Mouse (Mus musculus): Measurements from ENCODE around the gene Dusp22.

Gene Dusp22

DNA sequence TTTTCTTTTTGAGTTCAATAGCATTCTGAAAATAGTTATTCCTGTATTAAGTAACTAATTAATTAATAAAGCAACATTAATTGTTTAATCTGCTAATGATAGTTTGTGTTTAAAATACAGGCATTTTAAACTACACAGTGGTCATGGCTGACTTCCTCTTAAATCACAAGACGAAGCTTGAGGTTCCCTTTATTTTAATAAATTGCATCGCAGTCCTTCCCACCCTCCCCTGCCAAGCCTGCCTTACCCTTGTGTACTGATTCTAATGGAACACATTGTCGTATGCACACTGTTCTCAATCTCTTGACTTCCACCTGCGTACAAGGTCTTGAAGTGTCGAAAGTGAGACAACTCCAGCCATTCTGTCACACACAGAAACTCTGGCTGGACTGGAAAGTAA, 14.1 kb downstream of the Dusp22 start:
- DNase-seq: no peak

DNA sequence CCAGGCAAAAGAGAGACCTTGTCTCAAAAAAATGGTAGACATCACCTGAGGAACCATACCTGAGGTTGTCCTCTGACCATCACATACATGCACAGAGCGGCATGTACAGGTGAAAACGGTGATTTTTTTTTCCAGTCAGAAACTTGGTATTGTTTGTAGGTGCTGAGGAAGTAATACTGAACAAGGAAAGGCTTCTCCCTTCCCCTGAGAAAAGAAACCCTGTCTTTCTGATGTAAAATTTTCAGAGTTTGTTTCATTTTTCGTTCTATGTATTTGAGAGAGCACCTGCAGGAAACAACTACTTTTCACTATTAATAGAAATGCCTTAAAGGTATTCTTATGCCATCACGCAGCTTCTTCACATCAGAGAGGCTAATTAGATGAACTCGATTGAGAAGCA, 19.0 kb downstream of the Dusp22 start:
- no peak for DNase-seq

DNA sequence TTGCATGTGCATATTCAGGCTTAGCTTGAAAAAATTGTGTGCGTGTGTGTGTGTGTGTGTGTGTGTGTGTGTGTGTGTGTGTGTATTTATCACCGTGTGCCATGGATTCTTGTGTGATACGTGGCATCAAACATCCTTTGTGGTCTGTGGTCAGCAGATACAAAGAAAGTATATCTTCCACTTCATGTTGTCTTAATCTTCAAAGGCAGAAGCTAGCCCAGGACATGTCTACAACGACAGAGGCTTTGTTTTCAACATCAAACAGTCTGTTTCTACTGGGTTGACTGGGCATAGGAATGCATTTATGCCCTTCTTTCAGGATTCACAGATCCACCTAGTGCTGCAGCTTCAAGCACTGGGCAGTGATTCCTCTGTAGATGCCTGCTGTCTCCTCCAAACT, 22.1 kb downstream of the Dusp22 start:
- DNase-seq: no peak

DNA sequence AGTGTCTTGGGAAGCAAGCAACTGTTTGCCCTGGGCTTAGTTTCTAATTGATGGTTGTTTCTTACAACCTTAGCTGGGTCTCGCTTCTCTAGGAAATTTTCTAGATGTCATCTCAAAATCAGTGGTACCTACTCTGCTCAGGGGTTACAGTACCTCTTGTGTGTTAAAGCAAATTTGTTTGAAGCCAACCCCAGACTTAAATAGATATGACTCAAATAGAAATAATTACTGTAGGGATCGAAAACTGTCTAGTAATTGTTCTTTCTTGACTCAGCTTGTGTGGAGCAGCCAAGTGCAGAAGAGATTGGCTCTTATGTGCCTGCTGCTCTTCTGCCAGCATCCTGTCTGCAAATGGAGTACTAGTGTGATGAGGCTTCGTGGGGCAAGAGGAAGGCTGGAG, 22.5 kb downstream of the Dusp22 start:
- no peak for DNase-seq

DNA sequence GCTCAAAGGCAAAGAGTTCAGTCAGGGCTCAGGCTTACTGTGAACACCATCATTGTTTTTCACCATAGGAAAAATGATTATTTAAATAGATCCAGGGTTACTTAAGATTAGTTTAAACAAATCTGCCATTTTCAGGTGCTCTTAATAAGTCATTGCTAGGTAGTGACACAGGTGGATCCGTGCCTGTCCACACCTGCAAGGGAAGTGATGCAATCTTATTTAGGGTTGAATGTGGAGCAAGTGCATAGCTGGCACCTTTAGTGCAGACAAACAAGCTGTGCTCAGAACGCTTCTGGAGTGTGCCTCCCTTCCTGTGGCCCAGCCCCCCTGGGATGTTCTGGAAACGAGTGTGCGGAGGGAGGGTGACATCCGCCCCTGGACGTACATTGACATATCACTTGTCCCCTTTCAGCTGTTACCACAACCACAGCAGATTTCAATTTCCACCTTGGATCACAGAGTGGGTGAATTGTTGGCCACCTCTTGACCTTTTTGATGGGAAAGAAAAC, 24.9 kb downstream of the Dusp22 start:
- no peak for DNase-seq

DNA sequence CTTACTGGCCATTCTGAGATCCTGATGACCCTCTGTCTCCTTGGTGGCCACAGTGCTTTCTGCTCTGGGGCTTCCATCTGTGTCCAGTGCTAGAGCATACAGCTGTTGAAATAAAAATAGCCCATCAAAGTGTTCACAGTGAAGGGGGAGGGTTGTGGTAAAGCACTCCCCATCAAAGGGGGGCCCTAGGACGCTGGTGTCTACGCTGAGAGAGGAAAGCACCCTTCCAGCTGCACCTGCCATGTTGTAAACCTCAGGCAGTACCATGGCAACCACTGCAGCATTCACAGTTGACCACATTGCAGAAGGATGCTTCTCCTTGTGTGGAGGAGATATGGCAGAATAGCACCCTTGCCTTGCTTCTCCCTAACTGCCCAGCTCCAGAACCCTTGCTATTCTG, 26.2 kb downstream of the Dusp22 start:
- no peak for DNase-seq

DNA sequence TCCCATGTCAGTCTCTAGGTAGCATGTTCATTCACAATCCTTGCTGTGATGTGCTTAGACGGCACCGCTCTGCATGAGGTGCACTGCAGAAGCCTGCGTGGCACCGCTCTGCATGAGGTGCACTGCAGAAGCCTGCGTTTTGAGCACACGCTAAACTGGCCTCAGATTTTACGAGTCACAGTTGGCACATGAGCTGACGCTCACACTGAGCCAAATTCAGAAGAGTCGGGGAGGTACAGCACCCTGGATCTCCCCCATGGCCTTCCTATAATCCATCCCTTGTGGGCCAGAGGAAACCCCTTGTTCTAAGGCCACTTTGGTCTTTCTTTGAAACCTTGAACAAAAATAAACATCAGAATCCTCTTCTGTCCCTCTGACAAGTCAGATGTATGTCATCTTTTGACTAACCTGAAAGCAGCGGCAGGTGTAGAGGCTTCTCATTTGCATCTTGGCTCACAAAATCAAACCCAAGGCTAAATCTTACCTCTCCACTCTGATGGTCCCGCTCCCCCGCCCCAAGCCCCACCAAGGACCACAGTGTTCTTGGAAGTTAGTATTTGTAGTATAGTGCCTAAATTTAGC, 28.3 kb downstream of the Dusp22 start:
- no peak for DNase-seq

DNA sequence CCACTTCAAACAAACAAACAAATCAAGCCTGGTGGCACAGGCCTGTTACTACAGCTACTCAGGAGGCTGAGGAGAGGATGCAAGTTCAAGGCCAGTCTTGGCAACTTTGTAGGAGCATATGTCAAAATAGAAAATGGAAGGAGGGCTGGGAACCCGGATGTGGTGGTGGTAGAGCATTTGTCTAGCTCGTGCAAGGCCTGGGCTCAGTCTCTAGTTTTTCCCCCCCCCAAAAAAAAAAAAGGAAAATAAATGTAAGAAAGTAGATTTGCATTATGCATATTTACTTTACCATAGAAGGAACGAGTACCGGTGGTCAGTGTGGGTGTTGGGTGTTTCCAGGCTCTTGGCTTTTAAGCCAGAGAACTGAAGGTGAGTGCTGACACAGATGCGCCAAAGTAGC, 29.7 kb downstream of the Dusp22 start:
- no peak for DNase-seq

DNA sequence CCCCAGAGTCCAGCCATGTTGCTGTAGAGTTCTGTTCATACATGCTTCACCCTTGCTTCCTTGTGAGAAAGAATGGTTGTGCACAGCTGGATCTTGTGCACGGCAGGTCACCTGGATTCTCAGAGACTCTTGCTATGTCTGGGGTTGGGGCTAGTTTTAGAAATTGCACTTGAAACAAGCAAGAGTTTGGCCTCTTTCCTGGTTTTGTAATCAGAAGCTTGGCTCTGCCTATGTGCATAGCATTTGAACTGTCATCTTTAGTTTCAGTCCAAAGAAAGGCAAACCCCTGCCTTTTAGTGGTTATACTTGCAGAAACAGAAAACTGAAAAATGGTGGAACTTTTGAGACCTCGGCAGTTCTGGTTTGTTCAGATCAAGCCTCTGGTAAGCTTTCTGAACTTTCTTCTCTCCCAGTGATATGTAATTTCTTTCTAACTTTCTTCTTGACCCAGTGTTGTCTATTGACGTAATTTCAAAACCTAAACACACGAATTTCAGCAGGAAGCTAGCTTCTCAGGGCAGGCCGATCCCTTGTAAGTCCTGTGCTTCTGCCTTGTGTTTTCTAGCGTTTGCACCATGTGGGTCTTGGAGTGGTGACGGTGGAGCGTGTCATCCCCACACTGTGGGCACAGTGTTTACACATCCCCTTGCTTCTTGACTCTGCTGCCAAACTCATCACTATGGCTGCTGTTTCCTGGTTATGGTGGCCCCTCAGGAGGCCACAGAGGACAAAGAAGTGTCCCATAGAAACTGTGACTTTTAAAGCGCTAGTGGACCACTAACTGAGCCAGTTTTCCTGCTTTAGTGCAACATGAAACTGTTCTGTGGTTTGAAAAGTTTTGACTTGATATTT, 31.9 kb downstream of the Dusp22 start:
- no peak for DNase-seq

DNA sequence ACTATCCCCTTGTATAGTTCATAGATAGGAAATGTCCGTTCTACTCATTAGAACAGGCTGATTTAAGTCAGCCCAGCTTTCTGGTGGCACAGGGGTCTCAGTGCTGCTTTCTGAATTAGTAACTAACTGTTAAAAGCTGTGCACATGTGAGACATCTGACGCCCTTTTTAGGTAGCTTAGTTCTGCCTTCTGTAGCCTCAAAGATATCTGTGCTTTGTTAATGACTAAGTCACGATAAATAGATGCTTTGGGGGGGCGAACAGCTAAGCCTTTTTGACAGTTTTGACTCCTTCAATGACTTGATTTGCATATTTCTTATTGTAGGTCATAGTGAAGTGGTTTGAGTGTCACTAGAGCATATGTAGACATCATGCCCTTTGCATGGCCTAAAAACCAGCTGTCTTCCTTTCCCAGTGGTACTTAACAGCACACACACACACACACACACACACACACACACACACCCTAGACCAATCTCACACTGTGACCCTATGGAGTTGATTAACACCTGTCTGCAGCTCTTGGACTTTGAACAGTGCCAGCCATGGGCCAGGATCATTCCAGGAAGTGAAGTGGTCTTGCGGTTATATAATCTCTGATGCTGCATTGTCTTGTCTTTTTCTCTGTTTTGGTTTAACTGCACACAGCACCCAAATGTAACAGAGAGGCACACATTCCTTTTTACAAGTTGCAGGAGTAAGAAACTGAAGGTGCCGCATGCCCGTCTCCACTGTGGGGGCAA, 33.0 kb downstream of the Dusp22 start:
- no peak for DNase-seq

DNA sequence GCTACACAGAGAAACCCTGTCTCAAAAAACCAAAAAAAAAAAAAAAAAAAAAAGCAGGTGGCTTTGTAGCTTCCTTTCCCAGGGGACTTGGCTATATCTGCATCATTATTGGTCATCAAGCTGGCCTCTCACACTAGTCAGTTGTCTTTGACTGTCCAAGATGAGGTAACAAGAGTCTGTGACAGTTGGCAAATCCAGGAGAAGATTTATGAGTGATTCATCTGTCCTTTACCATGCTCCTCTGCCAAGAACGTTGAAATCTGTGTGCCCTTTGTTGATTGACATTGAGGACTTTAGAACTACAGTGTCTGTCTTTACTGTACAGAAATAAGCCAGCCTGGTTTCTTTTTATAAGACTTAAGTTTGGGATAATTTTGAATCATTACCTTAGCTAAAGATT, 35.4 kb downstream of the Dusp22 start:
- DNase-seq: no peak

DNA sequence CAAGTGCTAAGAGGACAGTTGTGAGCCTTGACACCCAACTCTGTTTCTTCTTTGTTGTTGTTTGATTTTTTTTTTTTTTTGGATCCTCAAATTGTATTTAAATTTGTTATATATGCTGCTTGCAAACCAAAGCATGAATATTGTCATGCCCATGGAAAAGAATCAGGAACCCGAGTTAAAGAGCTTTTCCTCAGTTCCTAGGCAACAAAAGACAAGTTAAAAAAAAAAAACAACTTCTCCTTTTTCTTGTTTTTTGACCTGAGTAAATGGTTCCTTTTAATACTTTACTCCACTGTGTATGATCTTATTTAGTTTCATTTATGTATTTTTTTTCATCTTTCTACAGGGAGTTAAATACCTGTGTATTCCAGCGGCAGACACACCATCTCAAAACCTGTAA, 36.1 kb downstream of the Dusp22 start:
- no peak for DNase-seq

DNA sequence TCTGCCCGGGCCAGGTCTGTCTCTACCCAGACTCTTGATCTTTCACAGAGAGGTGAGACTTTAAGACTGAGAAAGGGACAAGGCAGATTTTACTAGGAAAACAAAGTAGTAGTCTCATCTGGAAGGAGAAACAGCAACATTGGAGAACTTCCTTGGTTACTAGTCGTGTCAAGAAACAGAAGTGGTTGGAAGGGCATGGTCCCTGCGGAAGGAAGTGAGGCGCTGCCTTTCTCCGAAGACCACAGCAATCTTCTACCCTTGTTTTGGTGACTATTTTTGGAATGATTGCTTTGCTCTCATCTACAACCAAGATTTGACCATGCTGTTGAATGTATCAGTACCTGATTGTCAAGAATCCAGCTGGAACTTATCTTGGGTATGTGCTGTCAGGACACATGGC, 38.1 kb downstream of the Dusp22 start:
- DNase-seq: no peak

DNA sequence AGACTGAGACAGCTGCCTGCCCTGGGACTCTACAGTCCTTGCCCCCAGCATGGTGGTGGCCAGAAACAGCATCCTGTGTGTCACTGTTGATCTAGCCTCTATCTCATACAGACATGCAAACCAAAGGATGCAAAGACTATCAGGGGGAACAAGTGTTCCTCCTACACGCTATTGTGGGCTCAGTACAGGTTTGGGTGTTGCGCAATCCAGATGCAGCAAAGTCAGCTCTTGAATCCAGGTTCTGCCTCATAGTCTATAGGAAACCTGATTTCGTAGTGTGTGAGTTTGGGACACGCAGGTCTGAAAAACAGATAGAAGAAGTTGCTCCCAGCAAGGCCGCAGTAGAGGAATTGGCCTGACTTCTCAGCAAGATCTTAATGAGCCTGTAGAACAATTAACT, 42.9 kb downstream of the Dusp22 start:
- DNase-seq: no peak

DNA sequence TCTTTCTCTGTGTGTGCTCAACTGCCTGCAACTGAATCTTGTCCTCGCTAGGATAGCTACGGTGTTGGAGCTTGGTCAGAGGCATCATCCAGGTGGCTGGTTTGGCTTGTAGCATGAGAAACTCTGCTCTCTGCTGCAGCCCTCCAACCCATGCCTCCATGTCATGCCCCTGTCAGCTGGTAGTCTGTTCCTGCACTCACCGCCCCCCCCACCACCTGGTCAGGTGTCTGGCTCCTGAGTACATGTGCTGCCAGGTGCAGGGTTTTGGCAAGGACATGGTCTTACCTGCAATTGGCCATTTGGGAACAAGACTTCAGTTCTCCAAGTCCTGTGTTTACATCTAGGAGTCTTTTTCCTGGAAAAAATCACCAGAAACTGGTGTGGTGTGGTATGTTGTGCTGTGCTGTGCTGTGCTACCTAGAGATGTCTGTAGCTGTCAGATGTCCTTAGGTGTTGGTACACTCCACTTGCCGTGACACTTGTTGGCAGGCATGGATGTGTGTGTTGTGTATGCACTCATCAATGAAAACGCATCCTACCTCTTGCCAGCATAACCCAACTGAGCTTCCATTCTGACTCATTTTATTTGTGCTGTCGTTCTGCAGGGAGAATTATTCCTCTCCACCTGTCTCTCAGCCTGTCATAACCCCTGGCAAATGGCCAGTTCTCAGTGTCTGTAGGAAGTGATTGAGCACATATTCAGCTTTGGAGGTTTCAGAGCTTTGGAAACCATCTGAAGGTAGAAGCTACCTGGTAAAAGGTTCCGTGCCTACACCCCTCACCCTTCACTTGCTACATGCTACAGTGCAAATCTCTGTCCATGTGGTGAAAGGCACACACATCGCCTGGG, 44.7 kb downstream of the Dusp22 start:
- no peak for DNase-seq

DNA sequence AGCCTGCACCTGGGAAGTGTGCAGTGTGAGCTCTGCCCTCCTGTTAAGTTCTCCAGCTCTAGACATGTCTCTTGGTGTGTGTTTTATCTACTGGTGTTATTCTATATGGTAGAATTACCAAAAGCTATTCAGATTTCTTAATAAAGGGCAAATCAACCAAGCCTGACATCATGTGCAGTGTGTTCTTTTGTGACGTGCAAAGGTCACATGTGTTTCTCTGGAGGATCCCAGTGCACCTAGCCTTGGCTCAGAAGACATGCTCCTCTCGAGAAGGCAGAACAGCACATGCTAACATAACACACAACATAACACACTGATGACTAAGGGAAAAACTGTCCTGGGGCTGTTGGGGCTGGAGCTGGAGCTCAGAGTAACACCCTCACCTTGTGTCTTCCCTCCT, 51.3 kb downstream of the Dusp22 start:
- DNase-seq: no peak

DNA sequence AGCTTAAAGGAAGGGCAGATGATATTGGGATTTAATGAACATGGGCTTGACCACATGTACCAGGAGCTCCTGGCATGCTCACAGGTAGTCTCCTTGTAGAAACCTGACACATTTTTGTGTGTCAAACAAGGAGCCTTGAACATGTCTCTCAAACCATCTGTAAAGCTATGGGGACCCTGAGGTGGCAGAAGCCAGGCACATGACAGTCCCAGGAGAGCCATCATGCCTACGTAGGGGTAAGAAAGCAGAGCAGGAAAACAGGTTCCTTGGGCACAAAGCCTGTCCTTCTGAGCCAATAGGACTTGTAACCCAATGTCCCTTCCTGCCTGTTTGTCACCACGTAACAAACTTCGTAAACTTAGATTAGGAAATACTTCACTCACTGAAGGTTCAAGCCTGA, 51.9 kb downstream of the Dusp22 start:
- no peak for DNase-seq

DNA sequence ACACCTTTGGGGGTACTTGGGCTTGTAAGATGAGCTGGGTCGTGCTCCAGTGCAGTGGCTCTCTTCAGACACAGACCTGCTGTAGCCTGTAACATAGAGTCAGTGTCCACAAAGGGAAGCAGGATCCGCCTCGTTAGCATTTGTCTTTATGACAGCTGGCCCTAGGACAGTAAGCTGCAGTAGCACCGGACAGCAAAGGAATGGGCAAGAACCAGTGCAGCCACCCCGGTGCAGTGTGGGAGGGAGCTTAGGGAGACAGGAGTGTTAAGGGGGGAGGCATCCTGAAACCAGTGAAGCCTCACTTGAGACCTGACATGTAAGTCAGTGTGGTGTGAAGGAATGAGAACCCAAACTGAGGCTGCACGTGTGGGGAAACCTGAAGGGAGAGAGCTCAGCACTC, 52.5 kb downstream of the Dusp22 start:
- DNase-seq: no peak

DNA sequence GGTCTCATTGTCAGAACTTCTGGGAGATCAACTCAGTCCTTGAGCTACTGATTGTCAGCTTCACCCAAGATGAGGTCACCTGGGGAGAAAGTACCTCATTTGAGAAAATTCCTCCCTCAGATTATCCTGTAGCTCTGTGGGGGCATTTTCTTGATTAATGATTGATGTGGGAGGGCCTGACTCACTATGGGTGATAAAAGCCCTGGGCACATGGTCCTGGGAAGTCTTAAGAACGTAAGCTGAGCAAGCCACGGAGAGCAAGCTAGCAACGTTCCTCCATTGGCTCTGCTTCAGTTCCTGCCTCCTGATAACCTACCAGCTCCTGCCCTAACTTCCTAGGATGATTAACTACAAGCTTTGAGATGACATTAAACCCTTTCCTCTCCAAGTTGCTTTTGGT, 53.8 kb downstream of the Dusp22 start:
- DNase-seq: no peak

DNA sequence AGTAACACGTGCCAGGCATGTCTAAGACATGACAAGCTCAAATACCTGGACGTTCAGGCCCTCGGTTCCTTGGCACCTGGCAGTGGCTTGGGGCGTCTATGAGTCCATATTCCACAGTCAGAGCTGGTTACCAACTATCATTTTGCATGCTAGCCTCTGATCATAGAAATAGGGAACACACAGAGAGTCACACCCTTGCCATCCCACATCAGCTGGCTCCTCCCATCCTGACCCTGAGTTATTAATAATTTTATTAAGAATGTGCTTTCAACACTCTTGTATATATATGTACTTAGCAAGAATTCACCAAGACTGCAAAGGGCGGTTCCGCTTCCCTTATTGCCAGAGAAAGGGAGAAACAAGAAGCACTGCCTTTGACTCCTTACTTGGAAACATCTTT, 54.8 kb downstream of the Dusp22 start:
- DNase-seq: no peak

DNA sequence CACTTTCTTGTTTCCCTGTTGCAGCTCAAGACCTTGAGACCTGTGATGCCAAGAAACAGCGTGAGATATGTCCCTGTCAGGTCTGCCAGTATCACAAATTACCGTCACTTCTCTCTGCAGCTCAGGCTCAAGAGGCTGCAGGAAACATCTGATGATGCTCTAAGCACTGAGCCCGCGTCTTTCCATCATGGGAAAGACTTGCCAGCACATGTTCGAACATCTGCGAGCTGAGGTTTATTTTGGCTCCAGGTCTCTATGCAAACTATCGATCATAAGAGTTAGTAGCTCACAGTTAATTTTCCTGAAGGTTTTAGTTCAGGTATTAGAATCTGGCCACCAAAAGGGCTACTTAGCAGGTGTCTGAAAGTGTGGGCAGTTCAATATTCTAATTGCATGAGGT, 55.3 kb downstream of the Dusp22 start:
- no peak for DNase-seq

DNA sequence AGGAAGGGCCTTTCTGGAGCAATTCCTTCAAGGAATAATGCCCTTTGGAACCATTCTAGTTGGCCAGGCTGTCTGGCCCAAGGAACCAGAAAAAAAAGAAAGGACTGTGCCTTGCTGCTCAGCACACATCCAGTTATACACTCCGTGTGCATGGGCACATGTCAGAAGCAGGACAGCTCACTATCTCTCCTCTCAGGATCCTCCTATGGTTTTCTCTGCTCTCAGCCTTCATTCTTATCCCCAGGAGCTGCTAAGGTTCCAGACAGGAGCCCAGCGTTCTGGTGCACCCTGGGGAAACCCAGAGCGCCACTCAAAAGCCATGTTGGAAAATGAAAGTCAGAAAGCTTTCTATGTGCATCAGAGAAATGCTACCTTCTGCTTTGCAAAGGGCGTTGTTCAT, 55.8 kb downstream of the Dusp22 start:
- DNase-seq: no peak

DNA sequence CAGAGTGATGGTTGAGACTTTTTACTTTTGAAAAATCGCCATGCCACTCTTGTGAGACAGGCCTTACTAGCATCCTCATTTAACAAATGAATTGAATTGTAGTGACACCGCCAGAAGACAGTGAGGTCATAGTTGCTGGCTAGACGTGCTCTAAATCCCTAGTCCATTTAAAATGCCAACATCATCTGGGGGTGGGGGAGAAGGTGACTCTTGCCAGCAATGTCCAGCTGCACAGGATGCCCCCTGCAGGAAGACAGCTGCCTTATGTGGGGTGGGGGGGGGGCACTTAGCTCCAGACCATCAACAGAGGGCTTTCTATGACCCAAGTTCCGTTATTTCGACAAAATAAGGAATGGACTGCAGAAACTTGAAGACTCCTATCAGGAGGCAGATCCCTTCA, 56.8 kb downstream of the Dusp22 start:
- no peak for DNase-seq

All from lung, postnatal 4 days (tissue).